8 mouse cellular contexts compared by ENCODE assay signal in the genomic region with DNA sequence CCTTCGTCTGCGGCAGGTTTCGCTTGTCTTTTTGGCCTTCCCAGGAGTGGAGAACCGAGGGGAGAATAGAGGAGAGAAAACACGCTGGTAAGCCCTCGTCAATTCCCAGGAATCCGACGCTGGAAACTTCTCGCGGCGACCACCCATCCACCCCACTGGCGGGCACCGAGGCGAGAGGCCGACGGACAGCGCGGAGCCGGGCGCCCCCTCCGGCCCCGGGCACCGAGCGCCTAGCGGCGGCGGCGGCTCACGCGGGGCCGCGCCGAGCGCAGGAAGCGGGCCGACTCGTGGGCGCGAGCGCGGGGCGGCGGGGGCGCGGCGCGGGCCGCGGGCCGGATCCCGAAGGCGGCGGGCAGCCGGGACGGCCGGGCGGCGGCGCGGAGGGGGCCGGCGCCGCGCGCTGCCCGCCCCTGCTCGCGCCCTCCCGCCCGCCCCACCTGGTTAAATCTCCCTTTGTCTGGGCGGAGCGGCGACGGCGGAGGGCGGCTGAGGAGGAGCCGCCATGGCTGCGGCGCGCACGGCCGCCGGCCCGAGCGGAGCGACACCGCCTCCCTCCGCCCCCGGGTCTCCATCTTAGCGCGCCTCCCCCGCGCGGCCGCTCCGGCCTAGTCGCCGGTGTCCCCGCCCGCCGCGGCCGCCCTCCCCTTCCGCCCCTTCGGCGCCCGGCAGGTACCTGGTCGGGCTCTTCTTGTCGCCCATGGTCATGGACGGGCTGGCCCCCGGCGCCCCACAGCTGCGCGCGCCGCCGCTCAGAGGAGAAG. TPM values are rescaled to one million over a fixed set of nuclear protein-coding genes. Genes with fewer than 3 reads are reported as not detected.
A peak's percentile ranks its signal among the peaks of the same experiment; 100 is the strongest.
DNase-seq lines count a peak whose midpoint lies in the region; ATAC-seq and TF ChIP-seq lines count a peak whose summit lies in the region.

No protein-coding gene starts in this region.

- H3K36me3 ChIP-seq in embryonic facial prominence, embryonic 12.5 days: no peaks in the 10 kb centered on the region
- H3K36me3 ChIP-seq in heart, adult 2 months (ENCODE audit: control insufficient read depth, insufficient read depth, low read length): peaks cover 7% of the 10 kb centered on the region
- H3K36me3 ChIP-seq in kidney, adult 2 months (ENCODE audit: control insufficient read depth, insufficient read depth, low read length): no peaks in the 10 kb centered on the region
- H3K36me3 ChIP-seq in limb, embryonic 14.5 days (ENCODE audit: control insufficient read depth, insufficient read depth, low read length): no peaks in the 10 kb centered on the region
- no peaks in the 10 kb centered on the region for H3K36me3 ChIP-seq in midbrain, embryonic 15.5 days (replicated peaks)
- H3K36me3 ChIP-seq in spleen, adult 2 months (ENCODE audit: control insufficient read depth, insufficient read depth, low read length): no peaks in the 10 kb centered on the region

- peaks cover 5% of the 10 kb centered on the region for H3K27me3 ChIP-seq in embryonic facial prominence, embryonic 12.5 days
- no peaks in the 10 kb centered on the region for H3K27me3 ChIP-seq in heart, adult 2 months (ENCODE audit: control insufficient read depth, insufficient read depth, low read length)
- H3K27me3 ChIP-seq in kidney, adult 2 months (replicated peaks; ENCODE audit: control insufficient read depth, insufficient read depth, low read length): no peaks in the 10 kb centered on the region
- H3K27me3 ChIP-seq in limb, embryonic 14.5 days (ENCODE audit: control insufficient read depth, insufficient read depth, low read length): 0 out of 2 replicates have a peak, but pooled peaks cover 4% of the 10 kb centered on the region
- H3K27me3 ChIP-seq in midbrain, embryonic 15.5 days (replicated peaks): peaks cover 12% of the 10 kb centered on the region
- peaks cover 7% of the 10 kb centered on the region for H3K27me3 ChIP-seq in spleen, adult 2 months (ENCODE audit: control insufficient read depth, insufficient read depth, low read length)

- TF ChIP-seq EP300 in heart, adult 2 months (IDR thresholded peaks at IDR 0.05; ENCODE audit: insufficient read depth, low read depth, low read length): no peak

- H3K79me2 ChIP-seq in heart, adult 2 months (replicated peaks; ENCODE audit: control insufficient read depth, insufficient read depth, low read length): peaks cover 2% of the 10 kb centered on the region; the same call in 1 of the 2 replicates

- H3K4me1 ChIP-seq in embryonic facial prominence, embryonic 12.5 days: peaks cover 32% of the 10 kb centered on the region
- peaks cover 5% of the 10 kb centered on the region for H3K4me1 ChIP-seq in heart, adult 2 months (ENCODE audit: control insufficient read depth, insufficient read depth, low read length)
- peaks cover 7% of the 10 kb centered on the region for H3K4me1 ChIP-seq in kidney, adult 2 months (ENCODE audit: control insufficient read depth, insufficient read depth, low read length)
- H3K4me1 ChIP-seq in limb, embryonic 14.5 days (ENCODE audit: control insufficient read depth, insufficient read depth, low read length): peaks cover 28% of the 10 kb centered on the region
- peaks cover 33% of the 10 kb centered on the region for H3K4me1 ChIP-seq in midbrain, embryonic 15.5 days
- peaks cover 6% of the 10 kb centered on the region for H3K4me1 ChIP-seq in spleen, adult 2 months (ENCODE audit: control insufficient read depth, insufficient read depth, insufficient read length)

- TF ChIP-seq CTCF in heart, adult 2 months (IDR thresholded peaks at IDR 0.05): peak; percentile 49
- no peak for TF ChIP-seq CTCF in kidney, adult 2 months (conservative IDR thresholded peaks at IDR 0.05; ENCODE audit: insufficient read depth, insufficient read length, low read depth, low read length)
- no peak for TF ChIP-seq CTCF in spleen, adult 2 months (IDR thresholded peaks at IDR 0.05; ENCODE audit: extremely low read depth, insufficient read depth, insufficient read length, insufficient replicate concordance)

- H3K9me3 ChIP-seq in embryonic facial prominence, embryonic 12.5 days: no peaks in the 10 kb centered on the region
- no peaks in the 10 kb centered on the region for H3K9me3 ChIP-seq in limb, embryonic 14.5 days (ENCODE audit: control insufficient read depth, low read length)
- no peaks in the 10 kb centered on the region for H3K9me3 ChIP-seq in midbrain, embryonic 15.5 days

- WGBS in embryonic facial prominence, embryonic 12.5 days: under 1% methylated on average over 62 of the region's 117 CpGs
- 5% methylated on average over 101 of the region's 117 CpGs for WGBS in heart, adult 2 months
- 11% methylated on average over 111 of the region's 117 CpGs for WGBS in kidney, adult 2 months
- WGBS in limb, embryonic 14.5 days: under 1% methylated on average over 62 of the region's 117 CpGs
- WGBS in midbrain, embryonic 15.5 days: under 1% methylated on average over 75 of the region's 117 CpGs
- WGBS in spleen, adult 2 months: 12% methylated on average over 74 of the region's 117 CpGs

- TF ChIP-seq POLR2A in heart, adult 2 months (IDR thresholded peaks at IDR 0.05; ENCODE audit: insufficient read depth, low read depth, low read length): no peak
- TF ChIP-seq POLR2A in kidney, adult 2 months (IDR thresholded peaks at IDR 0.05; ENCODE audit: low read depth, low read length): no peak
- no peak for TF ChIP-seq POLR2A in limb, embryonic 14.5 days (IDR thresholded peaks at IDR 0.05; ENCODE audit: borderline replicate concordance, extremely low read depth, insufficient read depth, insufficient read length)
- no peak for TF ChIP-seq POLR2A in spleen, adult 2 months (IDR thresholded peaks at IDR 0.05; ENCODE audit: low read depth, low read length)

- intact Hi-C loops in heart, adult 2 months (cut with DNase I): loop anchor here (2.0 to 10.0 kb wide), 4 partner anchors 124 to 764 kb away; a partner anchor contains a TSS

- peak overlapping the region; percentile 78 for H3K4me2 ChIP-seq in embryonic facial prominence, embryonic 12.5 days (replicated peaks)
- H3K4me2 ChIP-seq in limb, embryonic 14.5 days (replicated peaks; ENCODE audit: low read depth, low read length, severe bottlenecking): peak overlapping the region; percentile 70
- peak overlapping the region; percentile 78 for H3K4me2 ChIP-seq in midbrain, embryonic 15.5 days

- DNase-seq in 3134 (ENCODE audit: extremely low read depth, insufficient read length, low spot score): peak; percentile 67
- peak; percentile 85 to 88 for DNase-seq in adrenal gland, postnatal 36 days
- DNase-seq in heart, adult 2 months: peak; percentile 85 to 88
- DNase-seq in kidney, adult 2 months: peak; percentile 83
- DNase-seq in limb, embryonic 14.5 days (ENCODE audit: low spot score): peak; percentile 58
- peak in 1 of 2 experiments; percentile 69 for DNase-seq in spleen, adult 2 months (ENCODE audit: low read depth in 1 of 2, low spot score in 2 of 2)

- H3K4me3 ChIP-seq in embryonic facial prominence, embryonic 12.5 days: peak overlapping the region; percentile 75
- peak overlapping the region; percentile 67 for H3K4me3 ChIP-seq in heart, adult 2 months
- peak overlapping the region; percentile 85 for H3K4me3 ChIP-seq in kidney, adult 2 months (ENCODE audit: insufficient read depth, low read depth, low read length)
- peak overlapping the region; percentile 64 for H3K4me3 ChIP-seq in limb, embryonic 14.5 days (replicated peaks; ENCODE audit: low read length)
- peak overlapping the region; percentile 73 for H3K4me3 ChIP-seq in midbrain, embryonic 15.5 days
- H3K4me3 ChIP-seq in spleen, adult 2 months (ENCODE audit: extremely low read depth, insufficient read depth, insufficient read length): peak overlapping the region; percentile 72

- H3K27ac ChIP-seq in embryonic facial prominence, embryonic 12.5 days: peak overlapping the region; percentile 93
- peak overlapping the region; percentile 90 for H3K27ac ChIP-seq in heart, adult 2 months
- peak overlapping the region; percentile 72 for H3K27ac ChIP-seq in kidney, adult 2 months (ENCODE audit: insufficient read depth, low read depth, low read length)
- H3K27ac ChIP-seq in limb, embryonic 14.5 days (replicated peaks; ENCODE audit: low read depth, low read length): peak overlapping the region; percentile 95
- peak overlapping the region; percentile 96 for H3K27ac ChIP-seq in midbrain, embryonic 15.5 days
- peak overlapping the region; percentile 78 for H3K27ac ChIP-seq in spleen, adult 2 months (ENCODE audit: insufficient read depth, low read length)

- peak overlapping the region; percentile 88 for H3K9ac ChIP-seq in embryonic facial prominence, embryonic 12.5 days
- peak overlapping the region; percentile 92 for H3K9ac ChIP-seq in heart, adult 2 months (ENCODE audit: low read depth, low read length)
- peak overlapping the region; percentile 93 for H3K9ac ChIP-seq in limb, embryonic 14.5 days (ENCODE audit: low read depth, low read length, severe bottlenecking)
- H3K9ac ChIP-seq in midbrain, embryonic 15.5 days: peak overlapping the region; percentile 77

- peak; percentile 79 for ATAC-seq in embryonic facial prominence, embryonic 12.5 days (ENCODE audit: insufficient number of reproducible peaks, insufficient read depth, low FRiP score, low TSS enrichment)
- peak; percentile 73 for ATAC-seq in limb, embryonic 14.5 days (ENCODE audit: low FRiP score, low read depth)
- ATAC-seq in midbrain, embryonic 15.5 days (replicated peaks): peak; percentile 86

RNA-seq across cellular contexts. Expression of a gene that starts 0.5 kb away (rescaled TPM):
- 10 to 100 TPM; 28.2 to 32.8 TPM for total RNA-seq in adrenal gland, postnatal 36 days (2021)
- 25.3 and 25.7 TPM in 2 replicates for polyA plus RNA-seq in embryonic facial prominence, embryonic 12.5 days (2016; fragmentation: Nextera tagmentation; extraction: Ambion mirVana)
- total RNA-seq in heart, adult 2 months (2021): 10 to 100 TPM; 10.7 to 12.6 TPM
- 9.1 and 14.3 TPM in 2 replicates for polyA plus RNA-seq in heart, adult 2 months (2012; rRNA removed)
- 19.4 and 23.0 TPM in 2 replicates for polyA plus RNA-seq in kidney, adult 2 months (2012; rRNA removed)
- 57.2 and 59.0 TPM in 2 replicates for polyA plus RNA-seq in limb, embryonic 14.5 days (2012; rRNA removed)
- 17.2 and 18.8 TPM in 2 replicates for polyA plus RNA-seq in limb, embryonic 14.5 days (2014; fragmentation: Nextera tagmentation; extraction: Ambion mirVana)
- polyA plus RNA-seq in midbrain, embryonic 15.5 days (2015; fragmentation: Nextera tagmentation; extraction: Ambion mirVana): 23.4 and 27.3 TPM in 2 replicates
- 12.2 and 13.4 TPM in 2 replicates for polyA plus RNA-seq in spleen, adult 2 months (2012; rRNA removed)
